Mouse (Mus musculus) forebrain, embryonic 11.5 days (tissue): ENCODE data around the gene Il20rb. TPM values are rescaled to one million over a fixed set of nuclear protein-coding genes. Genes with fewer than 3 reads are reported as not detected.

Experiments
- ATAC-seq: fragments of 200-750 bp; cut with Nextera tagmentation; replicated peaks from 2 replicates; pipeline ENCODE4 v1.8.0; 2017; ENCODE audit warnings: moderate TSS enrichment; ENCODE audit not compliant: low FRiP score
- DNase-seq: peaks from one replicate; pipeline ENCODE4 v3.0.0-alpha.2; 2017; ENCODE audit warnings: low spot score
- H3K27ac ChIP-seq: fragments of 300-500 bp; sonication (generic); 2 replicates; pipeline ENCODE4 v1.5.1; 2014; ENCODE audit warnings: low read depth, low read length
- H3K27me3 ChIP-seq: fragments of 300-500 bp; sonication (generic); 2 replicates; pipeline ENCODE4 v1.6.1; 2014; ENCODE audit warnings: mild to moderate bottlenecking, low read length, mixed read lengths; ENCODE audit not compliant: control insufficient read depth, insufficient read depth
- H3K36me3 ChIP-seq: fragments of 300-500 bp; sonication (generic); 2 replicates; pipeline ENCODE4 v1.6.1; 2014; ENCODE audit warnings: mild to moderate bottlenecking, low read length, moderate library complexity, mixed read lengths; ENCODE audit not compliant: control insufficient read depth, insufficient read depth
- H3K4me1 ChIP-seq: fragments of 300-500 bp; sonication (generic); replicated peaks from 2 replicates; pipeline ENCODE4 v1.6.1; 2014; ENCODE audit warnings: low read length, mixed read lengths; ENCODE audit not compliant: control insufficient read depth, insufficient read depth
- H3K4me2 ChIP-seq: fragments of 300-500 bp; sonication (generic); 2 replicates; pipeline ENCODE4 v1.6.1; 2014; ENCODE audit warnings: low read depth, mild to moderate bottlenecking, low read length, moderate library complexity, mixed read lengths; ENCODE audit not compliant: severe bottlenecking
- H3K4me3 ChIP-seq: fragments of 300-500 bp; sonication (generic); 2 replicates; pipeline ENCODE4 v1.5.1; 2014; ENCODE audit warnings: low read depth, low read length
- H3K9ac ChIP-seq: fragments of 300-500 bp; sonication (generic); 2 replicates; pipeline ENCODE4 v1.6.1; 2014; ENCODE audit warnings: low read length
- H3K9me3 ChIP-seq: fragments of 300-500 bp; sonication (generic); 2 replicates; pipeline ENCODE4 v1.6.1; 2016; ENCODE audit warnings: low read length, mixed read lengths; ENCODE audit not compliant: control insufficient read depth
- WGBS: fragments of 180-500 bp; shearing (Covaris S2); extraction: QIAGEN DNeasy Blood & Tissue Kit; methylation state at CpG from one replicate; pipeline ENCODE4 v1.1.7; 2014; 5-methylcytosine and 5-hydroxymethylcytosine counted together
- polyA plus RNA-seq: library from polyadenylated mRNA; unstranded; fragments of >200 nt; fragmentation: Nextera tagmentation; extraction: Ambion mirVana; gene quantifications from 2 replicates; pipeline ENCODE4 v1.2.1, GENCODE M21; 2014

Il20rb gene
- polyA plus RNA-seq, 1 experiment from 2014 or later: 1.0 TPM

GRCm38 (mm10) chr9:100454664-100454993, 32.0 kb downstream of the Il20rb start:
- Histone ChIP-seq H3K36me3 (no peaks in the 10 kb centered on the region), H3K4me3 (peak overlapping the region; percentile 13), H3K4me2 (peak overlapping the region; percentile 49), H3K9ac (peak overlapping the region; percentile 3), H3K4me1 (no peaks in the 10 kb centered on the region; the same call in 1 of the 2 replicates), H3K27me3 (no peaks in the 10 kb centered on the region), H3K27ac (no peak overlapping the region), H3K9me3 (no peaks in the 10 kb centered on the region)
- ATAC-seq (no peak), DNase-seq (no peak)
- WGBS: 23% methylated on average over 9 of the region's 9 CpGs

- Histone ChIP-seq H3K4me2 (peak overlapping the region; percentile 49), H3K27me3 (no peaks in the 10 kb centered on the region), H3K9me3 (no peaks in the 10 kb centered on the region), H3K4me1 (no peaks in the 10 kb centered on the region; the same call in 1 of the 2 replicates), H3K9ac (peak overlapping the region; percentile 25), H3K4me3 (peak overlapping the region; percentile 13), H3K36me3 (no peaks in the 10 kb centered on the region), H3K27ac (no peak overlapping the region)
- peak; percentile 66 for ATAC-seq
- peak; percentile 88 for DNase-seq
- WGBS: 11% methylated on average over 25 of the region's 25 CpGs
These were observed 32.5 kb downstream of the Il20rb start for GRCm38 (mm10) chr9:100453944-100454663.

GRCm38 (mm10) chr9:100452432-100452831, 34.2 kb downstream of the Il20rb start:
- Histone ChIP-seq H3K4me1 (no peaks in the 10 kb centered on the region; the same call in 1 of the 2 replicates), H3K36me3 (no peaks in the 10 kb centered on the region), H3K27me3 (no peaks in the 10 kb centered on the region), H3K4me3 (no peak overlapping the region), H3K9me3 (no peaks in the 10 kb centered on the region), H3K4me2 (no peak overlapping the region), H3K9ac (no peak overlapping the region), H3K27ac (no peak overlapping the region)
- ATAC-seq (no peak), DNase-seq (peak; percentile 34)
- 88% methylated on average over 6 of the region's 6 CpGs for whole genome bisulfite sequencing

- Histone ChIP-seq H3K4me2 (peak overlapping the region; percentile 80), H3K4me3 (peak overlapping the region; percentile 53), H3K27me3 (no peaks in the 10 kb centered on the region), H3K9ac (peak overlapping the region; percentile 75), H3K4me1 (no peaks in the 10 kb centered on the region), H3K36me3 (no peaks in the 10 kb centered on the region), H3K9me3 (no peaks in the 10 kb centered on the region), H3K27ac (no peak overlapping the region)
- DNase-seq (peak; percentile 90), ATAC-seq (peak; percentile 89)
- under 1% methylated on average over 32 of the region's 32 CpGs for WGBS
These were observed 40.4 kb downstream of the Il20rb start for GRCm38 (mm10) chr9:100446059-100446686.

- Histone ChIP-seq H3K4me2 (no peak overlapping the region), H3K4me1 (no peaks in the 10 kb centered on the region; the same call in 1 of the 2 replicates), H3K36me3 (no peaks in the 10 kb centered on the region), H3K4me3 (no peak overlapping the region), H3K27me3 (no peaks in the 10 kb centered on the region), H3K9ac (peak overlapping the region; percentile 3; the same call in 1 of the 2 replicates), H3K27ac (peak overlapping the region; percentile 73), H3K9me3 (no peaks in the 10 kb centered on the region)
- 65% methylated on average over 9 of the region's 9 CpGs for WGBS
- DNase-seq: peak; percentile 69
- ATAC-seq: peak; percentile 80
These were observed 46.3 kb downstream of the Il20rb start for GRCm38 (mm10) chr9:100440111-100440790.

- no peak overlapping the region for H3K9ac ChIP-seq
- peak overlapping the region; percentile 0; the same call in 1 of the 2 replicates for H3K4me2 ChIP-seq
- H3K36me3 ChIP-seq: no peaks in the 10 kb centered on the region
- ATAC-seq (peak; percentile 87), DNase-seq (no peak)
- WGBS: 56% methylated on average over 8 of the region's 8 CpGs
- H3K27me3 ChIP-seq: no peaks in the 10 kb centered on the region
- H3K4me3 ChIP-seq: no peak overlapping the region
- H3K27ac ChIP-seq: peak overlapping the region; percentile 73
- H3K4me1 ChIP-seq: no peaks in the 10 kb centered on the region; the same call in 1 of the 2 replicates
- no peaks in the 10 kb centered on the region for H3K9me3 ChIP-seq
These were observed 47.1 kb downstream of the Il20rb start for GRCm38 (mm10) chr9:100439481-100439880.

GRCm38 (mm10) chr9:100438994-100439393, 47.6 kb downstream of the Il20rb start:
- H3K4me2 ChIP-seq: no peak overlapping the region
- no peak overlapping the region for H3K9ac ChIP-seq
- H3K27me3 ChIP-seq: no peaks in the 10 kb centered on the region
- H3K36me3 ChIP-seq: no peaks in the 10 kb centered on the region
- no peaks in the 10 kb centered on the region; the same call in 1 of the 2 replicates for H3K4me1 ChIP-seq
- 75% methylated on average over 10 of the region's 10 CpGs for WGBS
- H3K4me3 ChIP-seq: no peak overlapping the region
- H3K9me3 ChIP-seq: no peaks in the 10 kb centered on the region
- ATAC-seq (no peak), DNase-seq (no peak)
- peak overlapping the region; percentile 64; the same call in 1 of the 2 replicates for H3K27ac ChIP-seq

- DNase-seq: no peak
- 87% methylated on average over 8 of the region's 8 CpGs for WGBS
- no peaks in the 10 kb centered on the region for H3K27me3 ChIP-seq
These were observed 49.6 kb downstream of the Il20rb start for GRCm38 (mm10) chr9:100436865-100437595.

More at GRCm38 (mm10) chr9:100436865-100437595, 49.6 kb downstream of the Il20rb start:
- Histone ChIP-seq H3K4me2 (no peak overlapping the region), H3K9ac (no peak overlapping the region), H3K4me1 (no peaks in the 10 kb centered on the region; the same call in 1 of the 2 replicates), H3K36me3 (no peaks in the 10 kb centered on the region), H3K4me3 (no peak overlapping the region), H3K9me3 (no peaks in the 10 kb centered on the region), H3K27ac (no peak overlapping the region)
- no peak for ATAC-seq
